Comparison of ENCODE assay signal across 11 mouse cellular contexts in genomic region chr4:152448666-152449018, GRCm38 (mm10). TPM values are rescaled to one million over a fixed set of nuclear protein-coding genes. Genes with fewer than 3 reads are reported as not detected.
DNase-seq lines count a peak whose midpoint lies in the region; ATAC-seq and TF ChIP-seq lines count a peak whose summit lies in the region.
"Had no signal": no experiment of that assay in that cellular context is flagged by ENCODE, and none has a peak within 500 bp of the region (broad histone marks: within the 10 kb centered on the region; RNA-seq: fewer than 3 reads in every experiment).

No protein-coding gene starts in this region.

- H3K4me3 ChIP-seq in liver, embryonic 14.5 days (ENCODE audit: insufficient read depth in 1 of 2, low read depth in 2 of 2, low read length in 2 of 2): peak overlapping the region; percentile 19 to 36
- H3K4me3 ChIP-seq in olfactory bulb, adult 2 months (ENCODE audit: insufficient read depth, low read depth, low read length): no peak overlapping the region
- no peak overlapping the region for H3K4me3 ChIP-seq in neural tube, embryonic 15.5 days (replicated peaks)
- H3K4me3 ChIP-seq in hindbrain, embryonic 14.5 days (replicated peaks; ENCODE audit: low read length): no peak overlapping the region
- H3K4me3 ChIP-seq: embryonic facial prominence, embryonic 13.5 days had no signal

- no peak overlapping the region for H3K27ac ChIP-seq in liver, embryonic 14.5 days
- peak overlapping the region; percentile 35; the same call in 1 of the 2 replicates for H3K27ac ChIP-seq in olfactory bulb, adult 2 months (ENCODE audit: insufficient read depth, low read depth, low read length)
- no peak overlapping the region for H3K27ac ChIP-seq in neural tube, embryonic 15.5 days (replicated peaks)
- H3K27ac ChIP-seq in hindbrain, embryonic 14.5 days: no peak overlapping the region
- H3K27ac ChIP-seq: embryonic facial prominence, embryonic 13.5 days; hindbrain, postnatal 0 days had no signal

- peak; percentile 83 for DNase-seq in CD4-positive, CD25-positive, alpha-beta regulatory T cell, adult 2 months (ENCODE audit: low read depth, low spot score)
- DNase-seq in MEL-GATA-1-ER (ENCODE audit: extremely low read depth, low read depth): peak; percentile 84
- DNase-seq in liver, embryonic 14.5 days (ENCODE audit: low read depth in 3 of 3, low spot score in 3 of 3): peak in 2 of 3 experiments; percentile 17 to 37
- no peak for DNase-seq in kidney, postnatal 10 days
- DNase-seq in cerebellum, adult 11 months: no peak
- no peak for DNase-seq in hindbrain, embryonic 14.5 days (ENCODE audit: low spot score)
- DNase-seq: midbrain, embryonic 14.5 days had no signal

- no peaks in the 10 kb centered on the region for H3K9me3 ChIP-seq in liver, embryonic 14.5 days (ENCODE audit: control insufficient read depth, low read length)
- no peaks in the 10 kb centered on the region for H3K9me3 ChIP-seq in neural tube, embryonic 15.5 days (replicated peaks)
- H3K9me3 ChIP-seq in hindbrain, embryonic 14.5 days (ENCODE audit: control insufficient read depth, low read length): no peaks in the 10 kb centered on the region
- H3K9me3 ChIP-seq: embryonic facial prominence, embryonic 13.5 days had no signal

- no peak for TF ChIP-seq EP300 in liver, embryonic 14.5 days (IDR thresholded peaks at IDR 0.05; ENCODE audit: low read depth)

- no peaks in the 10 kb centered on the region for H3K27me3 ChIP-seq in liver, embryonic 14.5 days (ENCODE audit: control insufficient read depth, insufficient read depth, low read length)
- H3K27me3 ChIP-seq in neural tube, embryonic 15.5 days (replicated peaks): no peaks in the 10 kb centered on the region
- H3K27me3 ChIP-seq in hindbrain, embryonic 14.5 days (ENCODE audit: control insufficient read depth, insufficient read depth, low read length): no peaks in the 10 kb centered on the region
- H3K27me3 ChIP-seq: embryonic facial prominence, embryonic 13.5 days had no signal

- H3K4me2 ChIP-seq in liver, embryonic 14.5 days (ENCODE audit: low read depth): peak overlapping the region; percentile 50
- H3K4me2 ChIP-seq in neural tube, embryonic 15.5 days: no peak overlapping the region
- no peak overlapping the region for H3K4me2 ChIP-seq in hindbrain, embryonic 14.5 days (replicated peaks)
- H3K4me2 ChIP-seq: embryonic facial prominence, embryonic 13.5 days had no signal

- no peak for TF ChIP-seq POLR2A in olfactory bulb, adult 2 months (IDR thresholded peaks at IDR 0.05; ENCODE audit: insufficient read depth, low read depth, low read length)

- H3K4me1 ChIP-seq in liver, embryonic 14.5 days (replicated peaks; ENCODE audit: control insufficient read depth in 2 of 2, insufficient read depth in 2 of 2, low read length in 1 of 2): no peaks in the 10 kb centered on the region
- peaks cover 66% of the 10 kb centered on the region for H3K4me1 ChIP-seq in olfactory bulb, adult 2 months (ENCODE audit: control insufficient read depth, insufficient read depth, low read length)
- H3K4me1 ChIP-seq in neural tube, embryonic 15.5 days: peaks cover 3% of the 10 kb centered on the region; the same call in 1 of the 2 replicates
- H3K4me1 ChIP-seq in hindbrain, embryonic 14.5 days (replicated peaks; ENCODE audit: control insufficient read depth, insufficient read depth, low read length): peaks cover 2% of the 10 kb centered on the region; the same call in 1 of the 2 replicates
- H3K4me1 ChIP-seq: embryonic facial prominence, embryonic 13.5 days had no signal

- WGBS in liver, embryonic 14.5 days (ENCODE audit: insufficient replicate concordance): 14% methylated on average over 8 of the region's 8 CpGs
- WGBS in olfactory bulb, adult 2 months: 39% methylated on average over 8 of the region's 8 CpGs
- 68% methylated on average over 8 of the region's 8 CpGs for whole genome bisulfite sequencing in neural tube, embryonic 15.5 days
- 71% methylated on average over 8 of the region's 8 CpGs for WGBS in hindbrain, embryonic 14.5 days

- H3K9ac ChIP-seq in liver, embryonic 14.5 days (replicated peaks): no peak overlapping the region
- no peak overlapping the region for H3K9ac ChIP-seq in neural tube, embryonic 15.5 days (replicated peaks)
- H3K9ac ChIP-seq in hindbrain, embryonic 14.5 days: no peak overlapping the region
- H3K9ac ChIP-seq: embryonic facial prominence, embryonic 13.5 days had no signal

- no peaks in the 10 kb centered on the region for H3K36me3 ChIP-seq in liver, embryonic 14.5 days (replicated peaks; ENCODE audit: control insufficient read depth, insufficient read depth, low read depth)
- no peaks in the 10 kb centered on the region for H3K36me3 ChIP-seq in neural tube, embryonic 15.5 days
- H3K36me3 ChIP-seq in hindbrain, embryonic 14.5 days (replicated peaks; ENCODE audit: control insufficient read depth, insufficient read depth): no peaks in the 10 kb centered on the region
- H3K36me3 ChIP-seq: embryonic facial prominence, embryonic 13.5 days had no signal

- ATAC-seq in liver, embryonic 14.5 days (ENCODE audit: insufficient read depth): peak; percentile 69
- no peak for ATAC-seq in neural tube, embryonic 15.5 days (ENCODE audit: low FRiP score)
- no peak for ATAC-seq in hindbrain, embryonic 14.5 days (ENCODE audit: low FRiP score)
- ATAC-seq: hindbrain, postnatal 0 days had no signal

- TF ChIP-seq CTCF in liver, embryonic 14.5 days (IDR thresholded peaks at IDR 0.05; ENCODE audit: low read depth): no peak
- no peak for TF ChIP-seq CTCF in olfactory bulb, adult 2 months (IDR thresholded peaks at IDR 0.05; ENCODE audit: insufficient read depth, low read depth, low read length)

RNA-seq across cellular contexts. Expression of gene Nphp4, which starts 27.9 kb away (rescaled TPM):
- 0.11 and 0.13 TPM in 2 replicates for polyA plus RNA-seq in liver, embryonic 14.5 days (2012; rRNA removed)
- polyA plus RNA-seq in liver, embryonic 14.5 days (2014; fragmentation: Nextera tagmentation; extraction: Ambion mirVana): 0.24 TPM in 1 of 2 replicates, not detected in the other
- polyA plus RNA-seq in olfactory bulb, adult 2 months (2012; ENCODE audit: insufficient read depth, insufficient read length, low replicate concordance, missing spikeins): not detected in 2 replicates
- polyA plus RNA-seq in neural tube, embryonic 15.5 days (2015; fragmentation: Nextera tagmentation; extraction: Ambion mirVana): 4.9 and 5.4 TPM in 2 replicates
- polyA plus RNA-seq in hindbrain, embryonic 14.5 days (2014; fragmentation: Nextera tagmentation; extraction: Ambion mirVana): 6.2 and 6.6 TPM in 2 replicates

RNA-seq across cellular contexts. Expression of gene Kcnab2, which starts 29.0 kb away (rescaled TPM):
- 3.2 and 3.3 TPM in 2 replicates for polyA plus RNA-seq in liver, embryonic 14.5 days (2012; rRNA removed)
- 5.9 and 6.3 TPM in 2 replicates for polyA plus RNA-seq in liver, embryonic 14.5 days (2014; fragmentation: Nextera tagmentation; extraction: Ambion mirVana)
- not detected in 2 replicates for polyA plus RNA-seq in olfactory bulb, adult 2 months (2012; ENCODE audit: insufficient read depth, insufficient read length, low replicate concordance, missing spikeins)
- 37.1 and 50.5 TPM in 2 replicates for polyA plus RNA-seq in neural tube, embryonic 15.5 days (2015; fragmentation: Nextera tagmentation; extraction: Ambion mirVana)
- 19.6 and 23.7 TPM in 2 replicates for polyA plus RNA-seq in hindbrain, embryonic 14.5 days (2014; fragmentation: Nextera tagmentation; extraction: Ambion mirVana)

Comparison
In these comparisons a context has a peak if more than half of its experiments do, and no peak if none do; other contexts are left out.
1. DNase-seq: peak in CD4-positive, CD25-positive, alpha-beta regulatory T cell, adult 2 months (single experiment), MEL-GATA-1-ER (single experiment) and liver, embryonic 14.5 days (2 of 3); none in kidney, postnatal 10 days (single experiment), cerebellum, adult 11 months (single experiment) and hindbrain, embryonic 14.5 days (single experiment).
2. H3K4me3 ChIP-seq: peak in liver, embryonic 14.5 days (2 of 2); none in olfactory bulb, adult 2 months (single experiment), neural tube, embryonic 15.5 days (single experiment) and hindbrain, embryonic 14.5 days (single experiment).